Mouse (Mus musculus): ENCODE measurements around the gene Tenm3.

Gene Tenm3

GRCm38 (mm10) chr8:48311706-48312105 lies 532.0 kb downstream of the Tenm3 start:
- POLR2A ChIA-PET, result interaction anchor here in 2 of 4 experiments (0.6 kb wide), 2 partner anchors 539 to 694 kb away, joined by 3 read pairs; no protein-coding TSS in a partner anchor
- CTCF ChIA-PET, result no interaction called here

GRCm38 (mm10) chr8:48310240-48310849 lies 533.4 kb downstream of the Tenm3 start:
- POLR2A ChIA-PET, result no interaction called here

GRCm38 (mm10) chr8:48309191-48309987 lies 534.4 kb downstream of the Tenm3 start:
- ChIA-PET POLR2A (interaction anchor here in 2 of 4 experiments (0.6 to 1.2 kb wide), 4 partner anchors 8 to 419 kb away, joined by 3 to 4 read pairs (median 3); no protein-coding TSS in a partner anchor), CTCF (no interaction called here)

More at GRCm38 (mm10) chr8:48310240-48310849, 533.4 kb downstream of the Tenm3 start:
- CTCF ChIA-PET, result no interaction called here

GRCm38 (mm10) chr8:48304224-48304623 lies 539.5 kb downstream of the Tenm3 start:
- POLR2A ChIA-PET, result no interaction called here
- CTCF ChIA-PET, result no interaction called here

- CTCF ChIA-PET, result interaction anchor here in 1 of 4 experiments (0.7 kb wide), 1 partner anchor 1866 kb away, joined by 4 read pairs; no protein-coding TSS in a partner anchor
- POLR2A ChIA-PET, result interaction anchor here in 1 of 4 experiments (0.7 kb wide), 1 partner anchor 32 kb away, joined by 6 read pairs; no protein-coding TSS in a partner anchor
These were observed 543.1 kb downstream of the Tenm3 start for GRCm38 (mm10) chr8:48300613-48301037.

- CTCF ChIA-PET, result interaction anchor here in 1 of 4 experiments (0.7 kb wide), 1 partner anchor 1867 kb away, joined by 4 read pairs; no protein-coding TSS in a partner anchor
- POLR2A ChIA-PET, result interaction anchor here (0.6 to 0.7 kb wide), 5 partner anchors 29 to 731 kb away, joined by 3 to 6 read pairs (median 4); no protein-coding TSS in a partner anchor
These were observed 543.7 kb downstream of the Tenm3 start for GRCm38 (mm10) chr8:48300061-48300460.

- ChIA-PET POLR2A (interaction anchor here in 1 of 4 experiments (0.5 kb wide), 1 partner anchor 204 kb away, joined by 4 read pairs; no protein-coding TSS in a partner anchor), CTCF (no interaction called here)
These were observed 544.4 kb downstream of the Tenm3 start for GRCm38 (mm10) chr8:48299341-48299740.

GRCm38 (mm10) chr8:48296371-48296770 lies 547.4 kb downstream of the Tenm3 start:
- CTCF ChIA-PET, result no interaction called here
- POLR2A ChIA-PET, result no interaction called here

- CTCF ChIA-PET, result no interaction called here
- POLR2A ChIA-PET, result no interaction called here
These were observed 548.2 kb downstream of the Tenm3 start for GRCm38 (mm10) chr8:48295558-48295957.

- POLR2A ChIA-PET, result interaction anchor here in 1 of 4 experiments (0.7 kb wide), 1 partner anchor 13 kb away, joined by 3 read pairs; no protein-coding TSS in a partner anchor
- CTCF ChIA-PET, result no interaction called here
These were observed 550.0 kb downstream of the Tenm3 start for GRCm38 (mm10) chr8:48293797-48294196.

- CTCF ChIA-PET, result no interaction called here
- POLR2A ChIA-PET, result interaction anchor here in 1 of 4 experiments (0.6 to 1.2 kb wide), 2 partner anchors 10 to 527 kb away, joined by 3 to 5 read pairs; no protein-coding TSS in a partner anchor
These were observed 558.3 kb downstream of the Tenm3 start for GRCm38 (mm10) chr8:48285432-48285831.

- POLR2A ChIA-PET, result no interaction called here
- CTCF ChIA-PET, result interaction anchor here in 1 of 4 experiments (0.5 kb wide), 1 partner anchor 10 kb away, joined by 3 read pairs; no protein-coding TSS in a partner anchor
These were observed 561.9 kb downstream of the Tenm3 start for GRCm38 (mm10) chr8:48281855-48282254.

- CTCF ChIA-PET, result interaction anchor here in 2 of 4 experiments (0.5 to 0.6 kb wide), 3 partner anchors 148 to 428 kb away, joined by 3 read pairs; no protein-coding TSS in a partner anchor
- POLR2A ChIA-PET, result no interaction called here
These were observed 564.4 kb downstream of the Tenm3 start for GRCm38 (mm10) chr8:48279360-48279759.

- ChIA-PET POLR2A (interaction anchor here in 1 of 4 experiments (2.2 kb wide), 1 partner anchor 9 kb away, joined by 7 read pairs; no protein-coding TSS in a partner anchor), CTCF (no interaction called here)
These were observed 565.6 kb downstream of the Tenm3 start for GRCm38 (mm10) chr8:48277986-48278635.

GRCm38 (mm10) chr8:48275066-48275465 lies 568.7 kb downstream of the Tenm3 start:
- POLR2A ChIA-PET, result interaction anchor here in 1 of 4 experiments (0.8 to 1.5 kb wide), 2 partner anchors 9 to 10 kb away, joined by 3 to 5 read pairs; no protein-coding TSS in a partner anchor
- CTCF ChIA-PET, result interaction anchor here in 1 of 4 experiments (1.5 kb wide), 1 partner anchor 53 kb away, joined by 3 read pairs; no protein-coding TSS in a partner anchor

GRCm38 (mm10) chr8:48274566-48274965 lies 569.2 kb downstream of the Tenm3 start:
- ChIA-PET POLR2A (interaction anchor here in 2 of 4 experiments (0.7 to 1.5 kb wide), 3 partner anchors 9 to 31 kb away, joined by 3 to 5 read pairs (median 3); no protein-coding TSS in a partner anchor), CTCF (interaction anchor here in 2 of 4 experiments (0.5 to 1.5 kb wide), 2 partner anchors 53 to 116 kb away, joined by 3 to 13 read pairs; no protein-coding TSS in a partner anchor)

GRCm38 (mm10) chr8:48268638-48269037 lies 575.1 kb downstream of the Tenm3 start:
- POLR2A ChIA-PET, result interaction anchor here in 3 of 4 experiments (0.6 to 1.6 kb wide), 4 partner anchors 9 to 610 kb away, joined by 3 to 7 read pairs (median 6); no protein-coding TSS in a partner anchor
- CTCF ChIA-PET, result no interaction called here

- ChIA-PET CTCF (no interaction called here), POLR2A (no interaction called here)
These were observed 583.5 kb downstream of the Tenm3 start for GRCm38 (mm10) chr8:48260265-48260664.

GRCm38 (mm10) chr8:48259832-48260231 lies 583.9 kb downstream of the Tenm3 start:
- ChIA-PET CTCF (no interaction called here), POLR2A (interaction anchor here in 2 of 4 experiments (0.7 to 1.3 kb wide), 2 partner anchors 11 to 152 kb away, joined by 3 to 6 read pairs; no protein-coding TSS in a partner anchor)

All from embryonic stem cell, embryonic (primary cell).